Mouse (Mus musculus) cerebellum, postnatal 36 days (tissue): Measurements from ENCODE around the gene Mrpl58.
A peak's percentile ranks its signal among the peaks of the same experiment; 100 is the strongest.
"Not testable (repeated sequence)": the region's sequence is repeated elsewhere in the genome, so short reads cannot be mapped to it uniquely, and the experiment has no call there.

Experiments used
- DNase-seq, 2 experiments: peaks; one replicate each; pipeline ENCODE4 v3.0.0; 2021 to 2022; ENCODE audit warnings: mixed read lengths in 2 of 2

Mrpl58 gene

GRCm38 (mm10) chr11:115382891-115383290 lies 20.7 kb upstream of the Mrpl58 start:
- no peak for DNase-seq

GRCm38 (mm10) chr11:115383701-115384474 lies 19.7 kb upstream of the Mrpl58 start:
- peak in 1 of 2 experiments; percentile 36 for DNase-seq

- DNase-seq = no peak
Measured at GRCm38 (mm10) chr11:115384587-115384986, 19.0 kb upstream of the Mrpl58 start.

GRCm38 (mm10) chr11:115386859-115387258 lies 16.7 kb upstream of the Mrpl58 start:
- DNase-seq = not testable (repeated sequence)

- no peak for DNase-seq
Measured at GRCm38 (mm10) chr11:115391358-115391757, 12.2 kb upstream of the Mrpl58 start.

- peak; percentile 74 to 79 for DNase-seq
Measured at GRCm38 (mm10) chr11:115393721-115394325, 9.7 kb upstream of the Mrpl58 start.

GRCm38 (mm10) chr11:115398085-115398484 lies 5.5 kb upstream of the Mrpl58 start:
- DNase-seq = no peak

- peak in 1 of 2 experiments; percentile 33 for DNase-seq
Measured at GRCm38 (mm10) chr11:115400126-115400525, 3.4 kb upstream of the Mrpl58 start.

- DNase-seq = peak; percentile 72 to 75
Measured at GRCm38 (mm10) chr11:115400630-115401391, 2.7 kb upstream of the Mrpl58 start.

- DNase-seq = no peak
Measured at GRCm38 (mm10) chr11:115405723-115406122, 2.2 kb downstream of the Mrpl58 start.

- no peak for DNase-seq
Measured at GRCm38 (mm10) chr11:115406858-115407401, 3.4 kb downstream of the Mrpl58 start.

GRCm38 (mm10) chr11:115408266-115408920 lies 4.8 kb downstream of the Mrpl58 start:
- no peak for DNase-seq

- no peak for DNase-seq
Measured at GRCm38 (mm10) chr11:115409556-115409955, 6.0 kb downstream of the Mrpl58 start.

GRCm38 (mm10) chr11:115419531-115420237 lies 16.1 kb downstream of the Mrpl58 start, which contains the start of the genes Atp5h and Kctd2:
TSS of gene Atp5h (minus strand) at chr11:115419962.
TSS of gene Kctd2 (plus strand) at chr11:115420128.
- peak; percentile 94 to 96 for DNase-seq

- peak; percentile 62 to 68 for DNase-seq
Measured at GRCm38 (mm10) chr11:115420336-115421190, 17.0 kb downstream of the Mrpl58 start.

- no peak for DNase-seq
Measured at GRCm38 (mm10) chr11:115421328-115421727, 17.8 kb downstream of the Mrpl58 start.

GRCm38 (mm10) chr11:115421972-115422371 lies 18.4 kb downstream of the Mrpl58 start:
- no peak for DNase-seq

- no peak for DNase-seq
Measured at GRCm38 (mm10) chr11:115423091-115423490, 19.5 kb downstream of the Mrpl58 start.

- no peak for DNase-seq
Measured at GRCm38 (mm10) chr11:115424666-115425065, 21.1 kb downstream of the Mrpl58 start.

GRCm38 (mm10) chr11:115425671-115426070 lies 22.1 kb downstream of the Mrpl58 start:
- DNase-seq = no peak
